Mouse (Mus musculus): ENCODE data around the gene Ndufaf3. TPM values are rescaled to one million over a fixed set of nuclear protein-coding genes. Genes with fewer than 3 reads are reported as not detected.

Gene Ndufaf3
- total RNA-seq, 2 experiments from 2014 or later, result 22.1 to 33.7 TPM

DNA sequence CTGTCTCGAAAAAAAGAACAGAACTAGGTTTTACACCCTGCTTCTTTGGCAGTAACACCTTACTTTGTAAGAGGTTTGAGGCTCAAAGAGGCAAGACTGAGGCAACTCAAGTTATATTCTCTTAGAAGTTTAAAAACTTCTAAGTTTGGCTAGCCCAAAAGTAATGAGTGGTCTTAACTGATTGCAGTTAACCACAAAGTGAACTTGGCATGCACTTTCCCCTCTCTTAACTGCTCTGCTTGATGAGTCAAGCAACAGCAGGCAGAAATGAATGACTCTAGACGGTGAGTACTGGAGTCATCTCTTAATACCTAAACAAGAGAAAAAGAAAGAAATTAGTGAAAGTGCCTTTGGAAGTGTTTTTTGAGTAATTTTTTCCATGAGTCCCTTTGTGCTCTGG is 45.6 kb downstream of the Ndufaf3 start:
- ATAC-seq (replicated peaks; ENCODE audit: poor library complexity), result no peak

DNA sequence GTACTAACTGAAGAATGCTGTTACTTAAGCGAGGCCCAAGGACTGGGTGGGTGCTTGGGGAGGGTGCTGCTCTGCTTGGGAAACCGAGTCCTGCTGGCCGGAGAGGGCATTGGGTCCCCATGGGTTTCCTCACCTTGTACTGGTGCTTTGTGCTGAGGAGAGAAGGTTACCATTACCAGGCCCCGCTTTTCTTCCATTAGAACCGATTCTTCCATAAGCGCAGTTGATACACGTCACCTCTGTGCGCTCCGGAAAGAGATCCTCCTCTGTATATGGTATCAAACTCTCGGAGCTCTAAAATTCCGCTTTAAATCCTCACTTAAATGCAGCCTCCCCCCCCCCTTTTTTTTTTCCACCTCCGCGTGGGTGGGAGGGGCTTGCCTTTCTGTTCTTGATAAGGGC is 49.3 kb downstream of the Ndufaf3 start:
- peak; percentile 28 for ATAC-seq (replicated peaks; ENCODE audit: poor library complexity)

DNA sequence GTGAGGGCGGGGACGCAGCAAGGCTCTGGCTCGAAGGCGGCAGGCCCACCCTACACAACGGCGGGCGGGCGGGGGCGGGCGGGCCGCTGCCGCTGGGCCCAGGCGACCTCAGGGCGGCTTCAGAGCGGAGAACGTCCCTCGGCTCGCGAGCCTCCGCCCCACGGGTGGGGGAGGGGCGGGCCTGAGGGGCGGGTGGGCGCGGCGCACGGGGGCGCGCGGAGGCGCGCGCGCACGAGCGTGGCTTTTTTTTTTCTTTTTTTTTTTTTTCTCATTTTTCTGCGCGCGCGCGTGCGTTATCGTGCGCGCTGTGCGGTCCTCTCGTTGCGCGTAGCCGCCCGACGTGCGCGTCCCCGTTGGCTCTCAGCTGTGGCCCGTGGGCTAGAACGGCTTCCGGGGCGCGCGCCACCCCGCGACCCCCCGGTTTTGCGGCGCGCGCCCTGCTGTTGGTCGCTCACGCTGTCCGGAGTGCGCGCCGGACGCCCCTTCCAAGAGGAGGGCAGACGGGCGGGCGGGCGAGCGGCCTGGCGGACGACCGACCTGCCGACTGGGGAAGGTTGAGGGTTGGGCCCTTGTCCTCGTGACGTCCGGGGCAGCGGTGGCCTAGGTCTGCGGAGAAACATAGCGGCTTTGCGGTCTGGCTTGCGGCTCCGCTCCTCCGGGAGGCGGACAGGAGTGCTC is 49.8 kb downstream of the Ndufaf3 start:
- peak; percentile 56 for ATAC-seq (replicated peaks; ENCODE audit: poor library complexity)

DNA sequence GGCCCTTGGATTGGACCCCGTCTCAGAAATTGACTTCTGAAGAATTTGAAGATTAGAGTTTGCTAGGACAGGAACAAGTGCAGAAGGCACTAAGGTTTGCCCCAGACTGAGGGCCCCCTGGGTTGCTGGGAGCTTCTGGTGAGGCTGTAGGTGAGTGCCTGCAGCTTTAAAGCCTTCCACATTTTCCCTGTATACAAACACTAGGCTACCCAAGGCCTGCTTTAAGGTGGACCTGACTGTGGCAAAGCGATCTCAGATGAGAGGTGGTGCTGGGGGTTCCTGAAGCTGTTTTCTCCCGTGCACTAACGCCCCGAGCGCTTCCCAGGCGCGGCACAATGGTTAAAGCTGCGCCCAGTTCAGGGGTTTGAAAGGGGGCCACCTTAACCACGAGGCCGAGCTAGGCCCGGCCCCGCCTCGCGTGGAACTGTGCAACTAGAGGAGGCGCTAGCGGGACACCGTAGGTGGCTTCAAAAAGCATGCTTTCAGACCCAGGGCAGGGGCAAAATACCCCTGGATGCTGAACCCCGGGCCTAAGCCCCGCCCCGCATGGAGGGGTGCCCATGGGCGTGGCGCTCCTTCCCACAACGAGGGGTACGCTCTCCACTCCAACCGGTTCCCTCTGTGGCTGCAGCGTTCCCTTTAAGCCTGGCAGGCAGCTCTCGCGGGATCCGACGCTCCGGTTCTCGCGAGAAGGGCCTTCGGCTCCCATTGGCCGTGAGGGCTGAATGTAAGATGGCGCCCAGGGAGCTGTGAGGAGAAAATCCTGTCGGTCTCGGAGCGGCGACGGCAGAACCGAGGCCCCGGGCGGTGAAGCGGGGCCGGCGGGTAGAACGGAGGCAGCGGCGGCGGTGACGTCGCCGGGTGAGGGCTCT is 50.6 kb downstream of the Ndufaf3 start, which contains the start of gene Qrich1:
Qrich1 (plus strand) TSS at position 427 of the 872 bp plus-strand sequence.
- peak; percentile 87 for ATAC-seq (replicated peaks; ENCODE audit: poor library complexity)

Other genes with a start within 250 kb of the Ndufaf3 start
- gene Gpx1, start 228.5 kb downstream of the Ndufaf3 start, total RNA-seq (2015), result 2,374 and 2,432 TPM in 2 replicates
- 1,500 and 1,804 TPM in 2 replicates for gene Gpx1, start 228.5 kb downstream of the Ndufaf3 start, total RNA-seq (2017)
- gene Usp4, start 219.6 kb downstream of the Ndufaf3 start, total RNA-seq (2015), result 108 and 145 TPM in 2 replicates
- gene Usp4, start 219.6 kb downstream of the Ndufaf3 start, total RNA-seq (2017), result 50.9 and 55.0 TPM in 2 replicates
- 0.49 TPM in 1 of 2 replicates, not detected in the other for gene 1700102P08Rik, start 174.6 kb downstream of the Ndufaf3 start, total RNA-seq (2015)
- 0.46 TPM in 1 of 2 replicates, not detected in the other for gene 1700102P08Rik, start 174.6 kb downstream of the Ndufaf3 start, total RNA-seq (2017)
- 0.20 and 0.49 TPM in 2 replicates for gene Ccdc36, start 138.9 kb downstream of the Ndufaf3 start, total RNA-seq (2015)
- gene Ccdc36, start 138.9 kb downstream of the Ndufaf3 start, total RNA-seq (2017), result 0.54 and 0.74 TPM in 2 replicates
- not detected in 2 replicates for gene BC048562, start 131.0 kb downstream of the Ndufaf3 start, total RNA-seq (2015)
- gene BC048562, start 131.0 kb downstream of the Ndufaf3 start, total RNA-seq (2017), result not detected in 2 replicates
- gene Ccdc71, start 106.9 kb downstream of the Ndufaf3 start, total RNA-seq (2015), result 14.6 and 17.9 TPM in 2 replicates
- 13.7 and 14.8 TPM in 2 replicates for gene Ccdc71, start 106.9 kb downstream of the Ndufaf3 start, total RNA-seq (2017)
- gene Klhdc8b, start 105.9 kb downstream of the Ndufaf3 start, total RNA-seq (2015), result 0.46 and 1.1 TPM in 2 replicates
- gene Klhdc8b, start 105.9 kb downstream of the Ndufaf3 start, total RNA-seq (2017), result 4.1 and 8.1 TPM in 2 replicates
- gene Lamb2, start 87.7 kb downstream of the Ndufaf3 start, total RNA-seq (2015), result 0.05 and 0.32 TPM in 2 replicates
- gene Lamb2, start 87.7 kb downstream of the Ndufaf3 start, total RNA-seq (2017), result 0.08 TPM in 1 of 2 replicates, not detected in the other
- 33.4 and 36.1 TPM in 2 replicates for gene Usp19, start 76.8 kb downstream of the Ndufaf3 start, total RNA-seq (2015)
- 38.0 and 47.0 TPM in 2 replicates for gene Usp19, start 76.8 kb downstream of the Ndufaf3 start, total RNA-seq (2017)
- gene Qars, start 59.7 kb downstream of the Ndufaf3 start, total RNA-seq (2015), result 177 and 194 TPM in 2 replicates
- 184 and 188 TPM in 2 replicates for gene Qars, start 59.7 kb downstream of the Ndufaf3 start, total RNA-seq (2017)
- 92.3 and 107 TPM in 2 replicates for gene Qrich1, start 50.6 kb downstream of the Ndufaf3 start, total RNA-seq (2015)
- gene Qrich1, start 50.6 kb downstream of the Ndufaf3 start, total RNA-seq (2017), result 133 and 134 TPM in 2 replicates
- 266 and 290 TPM in 2 replicates for gene Impdh2, start 7.1 kb downstream of the Ndufaf3 start, total RNA-seq (2015)
- 342 and 372 TPM in 2 replicates for gene Impdh2, start 7.1 kb downstream of the Ndufaf3 start, total RNA-seq (2017)
- gene Dalrd3, start 2.5 kb upstream of the Ndufaf3 start, total RNA-seq (2015), result 95.3 and 103 TPM in 2 replicates
- gene Dalrd3, start 2.5 kb upstream of the Ndufaf3 start, total RNA-seq (2017), result 42.7 and 43.4 TPM in 2 replicates
- 9.8 and 10.2 TPM in 2 replicates for gene Wdr6, start 11.3 kb upstream of the Ndufaf3 start, total RNA-seq (2015)
- gene Wdr6, start 11.3 kb upstream of the Ndufaf3 start, total RNA-seq (2017), result 15.5 and 17.4 TPM in 2 replicates
- gene P4htm, start 30.2 kb upstream of the Ndufaf3 start, total RNA-seq (2015), result 0.39 and 1.2 TPM in 2 replicates
- gene P4htm, start 30.2 kb upstream of the Ndufaf3 start, total RNA-seq (2017), result 1.00 and 1.8 TPM in 2 replicates
- 20.0 and 20.1 TPM in 2 replicates for gene Arih2, start 82.0 kb upstream of the Ndufaf3 start, total RNA-seq (2015)
- gene Arih2, start 82.0 kb upstream of the Ndufaf3 start, total RNA-seq (2017), result 42.5 and 47.4 TPM in 2 replicates
- 18.5 and 21.5 TPM in 2 replicates for gene Slc25a20, start 94.7 kb upstream of the Ndufaf3 start, total RNA-seq (2015)
- gene Slc25a20, start 94.7 kb upstream of the Ndufaf3 start, total RNA-seq (2017), result 26.0 and 28.3 TPM in 2 replicates
- 20.0 and 21.9 TPM in 2 replicates for gene Prkar2a, start 121.9 kb upstream of the Ndufaf3 start, total RNA-seq (2015)
- 17.4 and 29.2 TPM in 2 replicates for gene Prkar2a, start 121.9 kb upstream of the Ndufaf3 start, total RNA-seq (2017)
- gene Ip6k2, start 216.4 kb upstream of the Ndufaf3 start, total RNA-seq (2015), result 12.9 and 21.1 TPM in 2 replicates
- gene Ip6k2, start 216.4 kb upstream of the Ndufaf3 start, total RNA-seq (2017), result 40.9 and 50.6 TPM in 2 replicates
- 8.4 and 8.7 TPM in 2 replicates for gene Nckipsd, start 240.9 kb upstream of the Ndufaf3 start, total RNA-seq (2015)
- gene Nckipsd, start 240.9 kb upstream of the Ndufaf3 start, total RNA-seq (2017), result 5.0 and 5.5 TPM in 2 replicates

Measured in megakaryocyte progenitor cell, adult 5-6 weeks (primary cell).